Mouse (Mus musculus) ES-Bruce4 (cell line): ENCODE measurements around the gene Rwdd4a. TPM values are rescaled to one million over a fixed set of nuclear protein-coding genes. Genes with fewer than 3 reads are reported as not detected.

ENCODE experiments used
- H3K27ac ChIP-seq: 2 replicates; pipeline ENCODE4 v1.5.1; 2012; ENCODE audit warnings: low read length, inconsistent platforms; ENCODE audit not compliant: insufficient read depth
- H3K27me3 ChIP-seq: 2 replicates; pipeline ENCODE4 v1.6.1; 2012; ENCODE audit warnings: mild to moderate bottlenecking, low read length, inconsistent platforms; ENCODE audit not compliant: control insufficient read depth, poor library complexity, insufficient read depth, severe bottlenecking
- H3K36me3 ChIP-seq: 2 replicates; pipeline ENCODE4 v1.6.1; 2012; ENCODE audit warnings: inconsistent platforms, mild to moderate bottlenecking, low read length, moderate library complexity; ENCODE audit not compliant: control insufficient read depth, poor library complexity, insufficient read depth, severe bottlenecking
- H3K4me1 ChIP-seq: one replicate; pipeline ENCODE4 v1.8.1; 2011; ENCODE audit warnings: low read length; ENCODE audit not compliant: control insufficient read depth, insufficient read depth
- H3K4me3 ChIP-seq: 2 replicates; pipeline ENCODE4 v1.5.1; 2011; ENCODE audit warnings: low read depth, mild to moderate bottlenecking, low read length
- H3K9ac ChIP-seq: 2 replicates; pipeline ENCODE4 v1.6.1; 2012; ENCODE audit warnings: low read depth, mild to moderate bottlenecking, inconsistent platforms; ENCODE audit not compliant: poor library complexity, severe bottlenecking
- H3K9me3 ChIP-seq: replicated peaks from 2 replicates; pipeline ENCODE4 v1.6.1; 2012; ENCODE audit warnings: mild to moderate bottlenecking, low read length, inconsistent platforms; ENCODE audit not compliant: control insufficient read depth, poor library complexity, insufficient read depth, severe bottlenecking
- CTCF ChIP-seq: IDR thresholded peaks from one replicate; pipeline ENCODE4 v1.8.1; 2011; ENCODE audit warnings: low read depth, low read length
- EP300 ChIP-seq: IDR thresholded peaks from 2 replicates; pipeline ENCODE4 v1.6.1; 2011; ENCODE audit warnings: low read depth, low read length; ENCODE audit not compliant: insufficient read depth
- POLR2A ChIP-seq: IDR thresholded peaks from one replicate; pipeline ENCODE4 v1.8.1; 2011; ENCODE audit warnings: low read length; ENCODE audit not compliant: insufficient read depth
- polyA plus RNA-seq: library from polyadenylated mRNA; stranded (reverse); fragments of >200 nt; gene quantifications from 2 replicates; pipeline ENCODE4 v1.2.4, GENCODE M21; 2011; ENCODE audit warnings: low read depth; ENCODE audit not compliant: missing spikeins, insufficient read depth, insufficient read length

Gene Rwdd4a
- polyA plus RNA-seq, 1 experiment, result 34.5 TPM

DNA sequence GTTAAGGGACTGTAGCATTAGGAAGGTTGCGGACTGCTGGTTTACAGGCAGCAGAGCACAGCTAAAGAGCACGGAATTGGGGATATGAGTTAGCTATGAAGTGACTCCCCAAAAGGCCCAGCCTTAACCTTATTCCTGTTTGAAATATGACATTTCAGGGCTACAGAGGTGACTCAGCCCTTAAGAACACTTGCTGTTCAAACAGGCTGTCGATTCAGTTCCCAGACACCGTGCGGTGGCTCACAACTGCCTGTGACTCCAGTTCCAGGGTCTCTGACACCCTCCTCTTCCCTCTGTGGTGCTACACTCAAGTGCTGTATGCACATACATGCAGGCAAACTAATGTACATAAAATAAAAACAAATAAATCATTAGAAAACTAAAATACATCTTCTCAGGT lies 55.2 kb downstream of the Rwdd4a start:
- H3K4me3 ChIP-seq, result no peak overlapping the region
- H3K27ac ChIP-seq, result no peak overlapping the region
- no peaks in the 10 kb centered on the region for H3K9me3 ChIP-seq
- TF ChIP-seq CTCF, result no peak
- TF ChIP-seq EP300, result no peak
- TF ChIP-seq POLR2A, result no peak
- no peaks in the 10 kb centered on the region for H3K36me3 ChIP-seq
- H3K4me1 ChIP-seq, result no peaks in the 10 kb centered on the region
- H3K27me3 ChIP-seq, result no peaks in the 10 kb centered on the region
- no peak overlapping the region for H3K9ac ChIP-seq

DNA sequence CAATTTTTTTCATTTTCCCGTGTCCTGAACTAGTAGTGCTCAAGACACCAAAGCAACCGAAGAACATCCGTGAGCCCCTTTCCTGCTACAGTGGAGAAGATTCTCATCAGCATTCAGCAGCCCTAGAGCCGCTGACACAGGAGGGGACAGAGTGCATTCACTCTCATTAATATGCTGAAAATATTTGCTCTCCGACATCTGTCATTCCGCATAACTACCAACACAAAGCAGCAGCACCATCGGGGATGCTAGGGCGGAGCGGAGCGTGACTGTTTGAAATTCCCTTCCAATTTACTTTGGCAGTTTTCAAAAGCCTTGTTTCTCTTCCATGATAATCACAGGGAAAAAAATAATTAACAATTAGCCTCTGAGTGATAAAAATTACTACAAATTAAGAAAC lies 56.9 kb downstream of the Rwdd4a start:
- Histone ChIP-seq H3K27ac (no peak overlapping the region), H3K36me3 (no peaks in the 10 kb centered on the region), H3K9me3 (no peaks in the 10 kb centered on the region), H3K27me3 (no peaks in the 10 kb centered on the region), H3K4me3 (no peak overlapping the region), H3K9ac (no peak overlapping the region), H3K4me1 (no peaks in the 10 kb centered on the region)
- TF ChIP-seq POLR2A, result no peak
- TF ChIP-seq EP300, result no peak
- TF ChIP-seq CTCF, result no peak

DNA sequence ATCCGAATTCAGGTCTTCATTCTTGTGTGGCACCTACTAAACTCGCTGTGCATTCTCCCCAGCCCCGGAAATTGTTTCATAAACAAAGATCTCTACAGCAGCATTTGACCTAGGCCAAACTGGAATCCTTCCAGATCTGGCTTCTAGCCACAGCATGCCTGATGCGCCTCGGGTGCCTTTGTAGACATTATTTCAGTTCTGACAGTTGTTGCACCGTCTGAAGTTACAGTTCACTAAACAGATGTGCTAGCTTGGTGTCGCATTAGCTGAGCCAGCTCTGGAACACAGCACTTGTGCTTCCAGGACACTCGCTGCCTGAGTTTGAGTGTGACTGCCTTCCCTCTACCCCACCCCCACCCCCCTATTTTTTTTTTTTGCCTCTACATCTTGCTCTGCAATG lies 67.2 kb downstream of the Rwdd4a start:
- H3K27me3 ChIP-seq, result no peaks in the 10 kb centered on the region
- no peaks in the 10 kb centered on the region for H3K4me1 ChIP-seq
- H3K9ac ChIP-seq, result no peak overlapping the region
- H3K9me3 ChIP-seq, result no peaks in the 10 kb centered on the region
- H3K27ac ChIP-seq, result no peak overlapping the region
- H3K4me3 ChIP-seq, result no peak overlapping the region
- no peaks in the 10 kb centered on the region for H3K36me3 ChIP-seq
- no peak for TF ChIP-seq POLR2A
- no peak for TF ChIP-seq EP300
- no peak for TF ChIP-seq CTCF

Other genes starting within 250 kb of the Rwdd4a start
- 5.1 and 6.0 TPM in 2 replicates for gene Stox2, start 87.3 kb upstream of the Rwdd4a start, polyA plus RNA-seq
- 33.5 and 40.4 TPM in 2 replicates for gene Trappc11, start 194 bp upstream of the Rwdd4a start, polyA plus RNA-seq
- 25.3 and 31.4 TPM in 2 replicates for gene Ing2, start 141.9 kb downstream of the Rwdd4a start, polyA plus RNA-seq
- gene Cdkn2aip, start 180.3 kb downstream of the Rwdd4a start, polyA plus RNA-seq, result 12.0 and 12.2 TPM in 2 replicates